Mouse (Mus musculus) CH12.LX (cell line): ENCODE data around the gene Zcchc24. TPM values are rescaled to one million over a fixed set of nuclear protein-coding genes. Genes with fewer than 3 reads are reported as not detected.

Experiments used
- DNase-seq: peaks from one replicate; pipeline ENCODE4 v3.0.0-alpha.2; 2013; ENCODE audit errors: extremely low read depth
- H3K27ac ChIP-seq: 2 replicates; pipeline ENCODE4 v1.5.1; 2012; ENCODE audit warnings: low read depth, mild to moderate bottlenecking, control low read depth, moderate library complexity; ENCODE audit not compliant: insufficient read depth
- H3K27me3 ChIP-seq: replicated peaks from 2 replicates; pipeline ENCODE3; 2012; ENCODE audit warnings: inconsistent platforms
- H3K36me3 ChIP-seq, 2 experiments: replicated peaks in 1 of 2; 2 replicates each; pipeline versions ENCODE3 to v1.6.1; 2012; ENCODE audit warnings: inconsistent platforms in 1 of 2, low read length in 1 of 2, mild to moderate bottlenecking in 1 of 2, mixed read lengths in 1 of 2, moderate library complexity in 1 of 2; ENCODE audit not compliant: control insufficient read depth in 1 of 2, insufficient read depth in 1 of 2
- H3K4me1 ChIP-seq, 2 experiments: 2 replicates each; pipeline ENCODE4 v1.6.1; 2012; ENCODE audit warnings: inconsistent platforms in 1 of 2, moderate library complexity in 1 of 2; ENCODE audit not compliant: insufficient read depth in 2 of 2, control insufficient read depth in 1 of 2
- H3K4me2 ChIP-seq: 2 replicates; pipeline ENCODE4 v1.6.1; 2012; ENCODE audit warnings: low read depth, mild to moderate bottlenecking, control low read depth; ENCODE audit not compliant: poor library complexity, insufficient read depth, severe bottlenecking
- H3K4me3 ChIP-seq, 3 experiments: fragments of 150-350 bp in 1 of 3; sonication (generic) in 1 of 3; replicated peaks in 1 of 3; 2 replicates each; pipeline versions ENCODE3 to v1.5.1; 2011 to 2012; ENCODE audit warnings: low read depth in 2 of 3, low read length in 2 of 3, mild to moderate bottlenecking in 2 of 3, moderate library complexity in 2 of 3, control low read depth in 1 of 3, improper control_type of control experiment in 1 of 3, inconsistent platforms in 1 of 3, mixed read lengths in 1 of 3; ENCODE audit not compliant: poor library complexity in 1 of 3
- H3K79me2 ChIP-seq: replicated peaks from 2 replicates; pipeline ENCODE4 v1.6.1; 2012; ENCODE audit warnings: mild to moderate bottlenecking, moderate library complexity; ENCODE audit not compliant: control insufficient read depth, poor library complexity, insufficient read depth, severe bottlenecking; ENCODE audit errors: extremely low read depth
- H3K9ac ChIP-seq: 2 replicates; pipeline ENCODE4 v1.6.1; 2012; ENCODE audit warnings: low read depth, mild to moderate bottlenecking, control low read depth, moderate library complexity; ENCODE audit not compliant: insufficient read depth
- H3K9me3 ChIP-seq: replicated peaks from 2 replicates; pipeline ENCODE3; 2012; ENCODE audit warnings: low read length, inconsistent platforms, mixed read lengths
- BHLHE40 ChIP-seq: IDR thresholded peaks from 2 replicates; pipeline ENCODE4 v1.6.1; 2011; ENCODE audit warnings: mild to moderate bottlenecking, low read depth, low read length, improper control_type of control experiment
- CHD1 ChIP-seq: IDR thresholded peaks from 2 replicates; pipeline ENCODE4 v1.6.1; 2012; ENCODE audit warnings: low read depth, low read length, improper control_type of control experiment, inconsistent platforms
- CHD2 ChIP-seq: IDR thresholded peaks from 2 replicates; pipeline ENCODE4 v1.6.1; 2011; ENCODE audit warnings: low read length, improper control_type of control experiment
- CTCF ChIP-seq, 2 experiments: IDR thresholded peaks in 1 of 2; conservative IDR thresholded peaks in 1 of 2; 2 replicates each; pipeline ENCODE4 v1.5.1; 2011 to 2012; ENCODE audit warnings: low read depth in 2 of 2, low read length in 2 of 2, improper control_type of control experiment in 1 of 2, inconsistent platforms in 1 of 2, mild to moderate bottlenecking in 1 of 2, moderate library complexity in 1 of 2
- E2F4 ChIP-seq: IDR thresholded peaks from 2 replicates; pipeline ENCODE4 v1.6.1; 2011; ENCODE audit warnings: low read depth, low read length, improper control_type of control experiment; ENCODE audit not compliant: insufficient replicate concordance
- ELF1 ChIP-seq: IDR thresholded peaks from 2 replicates; pipeline ENCODE4 v1.6.1; 2014; ENCODE audit warnings: low read depth, mild to moderate bottlenecking, inconsistent platforms, low read length, improper control_type of control experiment
- EP300 ChIP-seq: IDR thresholded peaks from 2 replicates; pipeline ENCODE4 v1.6.1; 2011; ENCODE audit warnings: low read length, improper control_type of control experiment
- ETS1 ChIP-seq: conservative IDR thresholded peaks from 2 replicates; pipeline ENCODE4 v1.6.1; 2012; ENCODE audit warnings: low read depth, mild to moderate bottlenecking, inconsistent platforms, low read length, improper control_type of control experiment, moderate library complexity
- IRF4 ChIP-seq: IDR thresholded peaks from 2 replicates; pipeline ENCODE4 v1.6.1; 2014; ENCODE audit warnings: low read depth, mild to moderate bottlenecking, inconsistent platforms, low read length, improper control_type of control experiment
- JUND ChIP-seq: conservative IDR thresholded peaks from 2 replicates; pipeline ENCODE4 v1.6.1; 2011; ENCODE audit warnings: low read depth, low read length, improper control_type of control experiment
- MAFK ChIP-seq: IDR thresholded peaks from 2 replicates; pipeline ENCODE4 v1.6.1; 2011; ENCODE audit warnings: low read length, improper control_type of control experiment; ENCODE audit not compliant: insufficient replicate concordance
- MEF2A ChIP-seq: IDR thresholded peaks from 2 replicates; pipeline ENCODE4 v1.6.1; 2014; ENCODE audit warnings: low read depth, mild to moderate bottlenecking, inconsistent platforms, low read length, improper control_type of control experiment, borderline replicate concordance
- MXI1 ChIP-seq: IDR thresholded peaks from 2 replicates; pipeline ENCODE4 v1.6.1; 2011; ENCODE audit warnings: mild to moderate bottlenecking, low read depth, low read length, improper control_type of control experiment
- MYC ChIP-seq: IDR thresholded peaks from 2 replicates; pipeline ENCODE4 v1.6.1; 2011; ENCODE audit warnings: low read depth, mild to moderate bottlenecking, improper control_type of control experiment, low read length
- NELFE ChIP-seq: IDR thresholded peaks from 2 replicates; pipeline ENCODE4 v1.6.1; 2011; ENCODE audit warnings: low read depth, low read length, improper control_type of control experiment
- NRF1 ChIP-seq: IDR thresholded peaks from 2 replicates; pipeline ENCODE4 v1.6.1; 2014; ENCODE audit warnings: low read depth, mild to moderate bottlenecking, inconsistent platforms, low read length, improper control_type of control experiment, moderate library complexity
- POLR2AphosphoS2 ChIP-seq: IDR thresholded peaks from 2 replicates; pipeline ENCODE4 v1.6.1; 2011; ENCODE audit warnings: low read depth, low read length, improper control_type of control experiment
- RAD21 ChIP-seq: IDR thresholded peaks from 2 replicates; pipeline ENCODE4 v1.6.1; 2011; ENCODE audit warnings: low read depth, mild to moderate bottlenecking, low read length, improper control_type of control experiment, moderate library complexity
- RCOR1 ChIP-seq: conservative IDR thresholded peaks from 2 replicates; pipeline ENCODE4 v1.6.1; 2012; ENCODE audit warnings: low read depth, mild to moderate bottlenecking, inconsistent platforms, low read length, improper control_type of control experiment
- SMC3 ChIP-seq: IDR thresholded peaks from 2 replicates; pipeline ENCODE4 v1.6.1; 2011; ENCODE audit warnings: low read depth, low read length, improper control_type of control experiment
- TCF12 ChIP-seq: IDR thresholded peaks from 2 replicates; pipeline ENCODE4 v1.6.1; 2014; ENCODE audit warnings: low read depth, mild to moderate bottlenecking, inconsistent platforms, low read length, improper control_type of control experiment
- UBTF ChIP-seq: IDR thresholded peaks from 2 replicates; pipeline ENCODE4 v1.6.1; 2012; ENCODE audit warnings: low read depth, mild to moderate bottlenecking, inconsistent platforms, low read length, improper control_type of control experiment, moderate library complexity
- USF1 ChIP-seq: IDR thresholded peaks from 2 replicates; pipeline ENCODE4 v1.6.1; 2014; ENCODE audit warnings: low read depth, mild to moderate bottlenecking, inconsistent platforms, low read length, improper control_type of control experiment
- USF2 ChIP-seq: conservative IDR thresholded peaks from 2 replicates; pipeline ENCODE4 v1.6.1; 2011; ENCODE audit warnings: low read depth, low read length, improper control_type of control experiment
- ZC3H11A ChIP-seq: IDR thresholded peaks from 2 replicates; pipeline ENCODE4 v1.6.1; 2012; ENCODE audit warnings: low read depth, mild to moderate bottlenecking, inconsistent platforms, low read length, improper control_type of control experiment
- ZKSCAN1 ChIP-seq: IDR thresholded peaks from 2 replicates; pipeline ENCODE4 v1.6.1; 2012; ENCODE audit warnings: low read depth, inconsistent platforms, low read length, improper control_type of control experiment, borderline replicate concordance
- ZMIZ1 ChIP-seq: IDR thresholded peaks from 2 replicates; pipeline ENCODE4 v1.6.1; 2012; ENCODE audit warnings: low read depth, mild to moderate bottlenecking, inconsistent platforms, low read length, improper control_type of control experiment
- dilution Hi-C: fragments of 300-500 bp; cut with MboI; formaldehyde crosslinking; loops from 2 replicates; pipeline ENCODE4 v1.14.3; 2020; ENCODE audit warnings: low sequenced_read_pairs; ENCODE audit not compliant: extremely low pct_unique_long_range_greater_than_20kb, extremely low pct_ligation_motif_present
- in situ Hi-C: fragments of 300-500 bp; cut with MboI; formaldehyde crosslinking; loops from 3 replicates; pipeline ENCODE4 v1.14.3; 2019; ENCODE audit warnings: low sequenced_read_pairs, low pct_ligation_motif_present, low pct_unique_long_range_greater_than_20kb, mixed read lengths
- polyA plus RNA-seq: library from polyadenylated mRNA; unstranded; fragments of >175 nt; gene quantifications from 2 replicates; pipeline ENCODE4 v1.2.1, GENCODE M21; 2012; ENCODE audit warnings: low read depth; ENCODE audit not compliant: insufficient read length
- total RNA-seq, 2 experiments: library from RNA; depleted of rRNA; stranded (reverse); fragments of 300-350 nt in 1 of 2; fragments of >200 nt in 1 of 2; gene quantifications; 2 replicates each; pipeline ENCODE4 v1.2.3; 2012 to 2014

The Zcchc24 gene
- total and polyA plus RNA-seq, 3 experiments, result 0.05 to 0.44 (median 0.08) TPM

DNA sequence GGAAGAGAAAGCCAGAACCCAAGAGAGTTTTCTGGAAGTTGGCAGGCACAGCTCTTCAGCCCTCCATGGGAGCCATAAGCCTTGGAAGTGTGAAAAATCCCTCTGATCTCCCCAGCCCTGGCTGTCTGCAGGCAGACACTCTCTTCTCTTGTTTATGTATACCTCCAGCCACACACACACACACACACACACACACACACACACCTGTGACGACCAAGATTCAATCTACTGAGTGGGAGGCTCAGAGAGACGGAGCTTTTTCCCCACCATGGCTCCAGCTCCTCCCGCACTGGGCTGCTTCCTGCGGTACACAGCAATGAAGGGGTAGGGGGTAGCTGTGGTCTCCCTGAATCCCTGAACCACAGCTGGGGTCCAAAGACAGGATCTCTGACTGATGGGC, 2.4 kb downstream of the Zcchc24 start:
- H3K9ac ChIP-seq, result no peak overlapping the region
- H3K9me3 ChIP-seq, result no peaks in the 10 kb centered on the region
- in situ Hi-C loops, result no loop called here
- TF ChIP-seq NELFE (no peak), ZC3H11A (no peak), SMC3 (no peak), CHD2 (no peak), E2F4 (no peak), USF2 (no peak), JUND (no peak), POLR2AphosphoS2 (no peak), EP300 (no peak), NRF1 (no peak), ETS1 (no peak)
- TF ChIP-seq, all 38 proteins: peak for 0
- H3K4me1 ChIP-seq, result peaks cover 8 to 31% of the 10 kb centered on the region in 2 experiments
- H3K27ac ChIP-seq, result no peak overlapping the region
- H3K4me3 ChIP-seq, result no peak overlapping the region
- no peaks in the 10 kb centered on the region for H3K79me2 ChIP-seq
- no peak for DNase-seq
- dilution Hi-C loops, result no loop called here
- peaks cover 77% of the 10 kb centered on the region for H3K27me3 ChIP-seq
- no peaks in the 10 kb centered on the region for H3K36me3 ChIP-seq
- H3K4me2 ChIP-seq, result no peak overlapping the region

DNA sequence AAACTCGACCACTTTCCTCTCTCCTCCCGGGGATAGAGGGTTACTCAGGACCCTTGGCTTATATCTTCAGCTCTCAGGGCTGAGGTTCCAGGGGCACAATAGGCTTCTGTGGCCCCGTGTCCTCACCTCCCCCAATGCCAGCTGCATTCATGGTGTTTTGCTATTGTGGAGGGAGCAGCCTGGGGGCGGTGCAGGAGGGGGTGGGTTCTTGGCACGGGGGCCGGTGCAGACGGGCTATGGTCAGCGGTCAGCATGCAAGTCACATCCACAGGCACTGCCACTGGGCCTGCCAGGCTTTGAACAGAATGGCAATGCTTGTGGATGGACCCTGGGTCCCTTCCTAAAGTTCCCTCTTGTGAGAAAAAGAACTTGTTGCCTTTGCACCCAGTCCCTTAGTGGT, 2.9 kb downstream of the Zcchc24 start:
- TF ChIP-seq UBTF (no peak), MYC (no peak), ZKSCAN1 (no peak), ELF1 (no peak), MEF2A (no peak), TCF12 (no peak), RAD21 (no peak), IRF4 (no peak), POLR2AphosphoS2 (no peak), BHLHE40 (no peak), MAFK (no peak), CHD1 (no peak), RCOR1 (no peak), ZMIZ1 (no peak), CHD2 (no peak), MXI1 (no peak), CTCF (conservative IDR thresholded peaks at IDR 0.05 in 1 of 2, IDR thresholded peaks at IDR 0.05 in 1 of 2; ENCODE audit: low read depth in 2 of 2, low read length in 2 of 2) (no peak), ETS1 (no peak), USF1 (no peak)

More for the DNA sequence above, 2.9 kb downstream of the Zcchc24 start:
- in situ Hi-C loops (no loop called here), dilution Hi-C loops (no loop called here)
- no peaks in the 10 kb centered on the region for H3K9me3 ChIP-seq
- H3K4me3 ChIP-seq, result no peak overlapping the region
- peaks cover 79% of the 10 kb centered on the region for H3K27me3 ChIP-seq
- no peak overlapping the region for H3K27ac ChIP-seq
- no peaks in the 10 kb centered on the region for H3K79me2 ChIP-seq
- DNase-seq, result no peak
- H3K4me2 ChIP-seq, result no peak overlapping the region
- H3K4me1 ChIP-seq, result peaks cover 8 to 31% of the 10 kb centered on the region in 2 experiments
- H3K36me3 ChIP-seq, result no peaks in the 10 kb centered on the region
- no peak overlapping the region for H3K9ac ChIP-seq
